In genomic region chr11:120028319-120029092, GRCm38 (mm10) we compare ENCODE assay signal across 14 mouse cellular contexts. TPM values are rescaled to one million over a fixed set of nuclear protein-coding genes. Genes with fewer than 3 reads are reported as not detected.
DNase-seq lines count a peak whose midpoint lies in the region; ATAC-seq and TF ChIP-seq lines count a peak whose summit lies in the region.
"Had no signal": no experiment of that assay in that cellular context is flagged by ENCODE, and none has a peak within 500 bp of the region (broad histone marks: within the 10 kb centered on the region; RNA-seq: fewer than 3 reads in every experiment).

No protein-coding gene starts in this region.

- H3K27me3 ChIP-seq in midbrain, postnatal 0 days (ENCODE audit: insufficient read depth, low read length), result no peaks in the 10 kb centered on the region
- H3K27me3 ChIP-seq in midbrain, embryonic 11.5 days (ENCODE audit: control insufficient read depth, insufficient read depth, low read length), result no peaks in the 10 kb centered on the region; the same call in 1 of the 2 replicates
- no peaks in the 10 kb centered on the region for H3K27me3 ChIP-seq in stomach, postnatal 0 days (ENCODE audit: control insufficient read depth, insufficient read depth, low read length)
- H3K27me3 ChIP-seq in forebrain, postnatal 0 days (ENCODE audit: insufficient read depth, low read length), result no peaks in the 10 kb centered on the region

- H3K9ac ChIP-seq in midbrain, postnatal 0 days (replicated peaks; ENCODE audit: low read length, poor library complexity, severe bottlenecking), result no peak overlapping the region
- no peak overlapping the region for H3K9ac ChIP-seq in midbrain, embryonic 11.5 days (ENCODE audit: low read length)
- H3K9ac ChIP-seq in stomach, postnatal 0 days (ENCODE audit: low read length), result no peak overlapping the region
- no peak overlapping the region for H3K9ac ChIP-seq in forebrain, postnatal 0 days

- peak; percentile 20 for DNase-seq in embryo, embryonic 10 days (ENCODE audit: low spot score)
- DNase-seq in embryo, embryonic 10.5 days (ENCODE audit: low spot score), result no peak
- DNase-seq in midbrain, postnatal 0 days (ENCODE audit: low spot score), result no peak
- DNase-seq in midbrain, embryonic 11.5 days (ENCODE audit: low spot score, missing footprints), result no peak
- DNase-seq in kidney, postnatal 14 days, result peak; percentile 82
- DNase-seq in stomach, postnatal 0 days (ENCODE audit: low spot score), result peak; percentile 53
- no peak for DNase-seq in forebrain, postnatal 0 days
- DNase-seq in heart, postnatal 14 days, result no peak
- DNase-seq: adrenal gland, adult 2 months; embryo, embryonic 11 days; gastrocnemius, postnatal 14 days; thymus, adult 18-20 months had no signal

- ATAC-seq in midbrain, postnatal 0 days (ENCODE audit: low FRiP score), result no peak
- ATAC-seq in midbrain, embryonic 11.5 days (ENCODE audit: low FRiP score), result no peak
- ATAC-seq in stomach, postnatal 0 days (ENCODE audit: low FRiP score, low TSS enrichment), result no peak; the same call in 1 of the 2 replicates
- ATAC-seq in forebrain, postnatal 0 days, result no peak

- TF ChIP-seq CTCF in midbrain, postnatal 0 days (IDR thresholded peaks at IDR 0.05), result 0 out of 2 replicates have a peak, but pooled peaks have one; percentile 5
- no peak for TF ChIP-seq CTCF in stomach, postnatal 0 days (IDR thresholded peaks at IDR 0.05; ENCODE audit: low read depth)
- TF ChIP-seq CTCF in forebrain, postnatal 0 days (IDR thresholded peaks at IDR 0.05; ENCODE audit: low read depth), result no peak

- H3K27ac ChIP-seq in midbrain, postnatal 0 days (ENCODE audit: low read depth, low read length), result no peak overlapping the region
- no peak overlapping the region for H3K27ac ChIP-seq in midbrain, embryonic 11.5 days (ENCODE audit: low read depth, low read length)
- no peak overlapping the region for H3K27ac ChIP-seq in stomach, postnatal 0 days (replicated peaks)
- H3K27ac ChIP-seq in forebrain, postnatal 0 days (ENCODE audit: low read depth, low read length), result no peak overlapping the region
- H3K27ac ChIP-seq: limb, embryonic 10.5 days had no signal

- no peaks in the 10 kb centered on the region for H3K36me3 ChIP-seq in midbrain, postnatal 0 days (ENCODE audit: insufficient read depth, low read length)
- H3K36me3 ChIP-seq in midbrain, embryonic 11.5 days (ENCODE audit: control insufficient read depth, insufficient read depth, low read length), result no peaks in the 10 kb centered on the region
- no peaks in the 10 kb centered on the region for H3K36me3 ChIP-seq in stomach, postnatal 0 days (ENCODE audit: control insufficient read depth, insufficient read depth, low read length)
- no peaks in the 10 kb centered on the region for H3K36me3 ChIP-seq in forebrain, postnatal 0 days (ENCODE audit: insufficient read depth)
- H3K36me3 ChIP-seq: limb, embryonic 10.5 days had no signal

- 71% methylated on average over 18 of the region's 18 CpGs for WGBS in midbrain, postnatal 0 days
- WGBS in midbrain, embryonic 11.5 days, result 79% methylated on average over 18 of the region's 18 CpGs
- 56% methylated on average over 18 of the region's 18 CpGs for WGBS in stomach, postnatal 0 days
- WGBS in forebrain, postnatal 0 days, result 75% methylated on average over 18 of the region's 18 CpGs

- H3K4me1 ChIP-seq in midbrain, postnatal 0 days (ENCODE audit: insufficient read depth, low read length), result 0 out of 2 replicates have a peak, but pooled peaks cover under 1% of the 10 kb centered on the region
- H3K4me1 ChIP-seq in midbrain, embryonic 11.5 days (ENCODE audit: control insufficient read depth, insufficient read depth, low read length), result peaks cover 3% of the 10 kb centered on the region; the same call in 1 of the 2 replicates
- H3K4me1 ChIP-seq in stomach, postnatal 0 days (replicated peaks; ENCODE audit: control insufficient read depth, insufficient read depth), result no peaks in the 10 kb centered on the region
- H3K4me1 ChIP-seq in forebrain, postnatal 0 days (ENCODE audit: insufficient read depth), result no peaks in the 10 kb centered on the region

- H3K9me3 ChIP-seq in midbrain, postnatal 0 days (ENCODE audit: low read length), result no peaks in the 10 kb centered on the region
- no peaks in the 10 kb centered on the region for H3K9me3 ChIP-seq in midbrain, embryonic 11.5 days (ENCODE audit: control insufficient read depth, low read length)
- H3K9me3 ChIP-seq in stomach, postnatal 0 days (ENCODE audit: control insufficient read depth, low read length), result no peaks in the 10 kb centered on the region
- no peaks in the 10 kb centered on the region for H3K9me3 ChIP-seq in forebrain, postnatal 0 days (ENCODE audit: low read length)
- H3K9me3 ChIP-seq: limb, embryonic 10.5 days; megakaryocyte, embryonic 14.5 days had no signal

- no peak overlapping the region for H3K4me2 ChIP-seq in midbrain, postnatal 0 days (ENCODE audit: low read depth, low read length, poor library complexity, severe bottlenecking)
- H3K4me2 ChIP-seq in midbrain, embryonic 11.5 days, result no peak overlapping the region
- peak overlapping the region; percentile 25; the same call in 1 of the 2 replicates for H3K4me2 ChIP-seq in stomach, postnatal 0 days (replicated peaks; ENCODE audit: low read depth)
- H3K4me2 ChIP-seq in forebrain, postnatal 0 days (ENCODE audit: low read depth), result no peak overlapping the region

- TF ChIP-seq EP300 in stomach, postnatal 0 days (optimal IDR thresholded peaks at IDR 0.05), result no peak

- intact Hi-C loops in heart, postnatal 14 days (cut with DNase I), result no loop called here

- H3K4me3 ChIP-seq in midbrain, postnatal 0 days (ENCODE audit: low read depth, low read length), result no peak overlapping the region
- H3K4me3 ChIP-seq in midbrain, embryonic 11.5 days (ENCODE audit: low read depth, low read length), result no peak overlapping the region
- H3K4me3 ChIP-seq in stomach, postnatal 0 days (ENCODE audit: low read depth, low read length), result no peak overlapping the region
- no peak overlapping the region for H3K4me3 ChIP-seq in forebrain, postnatal 0 days (ENCODE audit: low read depth, low read length)
- H3K4me3 ChIP-seq: limb, embryonic 10.5 days; megakaryocyte, embryonic 14.5 days had no signal

RNA-seq across cellular contexts. Expression of gene Aatk, which starts 18.5 kb away (rescaled TPM):
- 170 and 178 TPM in 2 replicates for total RNA-seq in midbrain, postnatal 0 days (2014; rRNA removed)
- polyA plus RNA-seq in midbrain, postnatal 0 days (2015; fragmentation: Nextera tagmentation; extraction: Ambion mirVana), result 44.9 and 46.9 TPM in 2 replicates
- polyA plus RNA-seq in midbrain, embryonic 11.5 days (2014; fragmentation: Nextera tagmentation; extraction: Ambion mirVana), result 1.3 TPM in 2 replicates
- 1.6 and 2.1 TPM in 2 replicates for polyA plus RNA-seq in stomach, postnatal 0 days (2015; fragmentation: Nextera tagmentation; extraction: Ambion mirVana)
- 104 and 110 TPM in 2 replicates for total RNA-seq in forebrain, postnatal 0 days (2014; rRNA removed)
- 27.3 and 31.7 TPM in 2 replicates for polyA plus RNA-seq in forebrain, postnatal 0 days (2015; fragmentation: Nextera tagmentation; extraction: Ambion mirVana)
- total RNA-seq in heart, postnatal 14 days (2021), result 1 to 10 TPM; 3.7 to 9.0 TPM

RNA-seq across cellular contexts. Expression of gene Cep131, which starts 58.1 kb away (rescaled TPM):
- 17.7 and 19.0 TPM in 2 replicates for total RNA-seq in midbrain, postnatal 0 days (2014; rRNA removed)
- 25.4 and 27.7 TPM in 2 replicates for polyA plus RNA-seq in midbrain, postnatal 0 days (2015; fragmentation: Nextera tagmentation; extraction: Ambion mirVana)
- 24.9 and 28.9 TPM in 2 replicates for polyA plus RNA-seq in midbrain, embryonic 11.5 days (2014; fragmentation: Nextera tagmentation; extraction: Ambion mirVana)
- 5.8 and 6.3 TPM in 2 replicates for polyA plus RNA-seq in stomach, postnatal 0 days (2015; fragmentation: Nextera tagmentation; extraction: Ambion mirVana)
- total RNA-seq in forebrain, postnatal 0 days (2014; rRNA removed), result 18.3 and 21.4 TPM in 2 replicates
- polyA plus RNA-seq in forebrain, postnatal 0 days (2015; fragmentation: Nextera tagmentation; extraction: Ambion mirVana), result 21.0 and 22.0 TPM in 2 replicates
- total RNA-seq in heart, postnatal 14 days (2021), result 1 to 10 TPM; 9.1 to 9.6 TPM

Comparison
In these comparisons a context has a peak if more than half of its experiments do, and no peak if none do; other contexts are left out.
1. DNase-seq: peak in embryo, embryonic 10 days (single experiment), kidney, postnatal 14 days (single experiment) and stomach, postnatal 0 days (single experiment); none in embryo, embryonic 10.5 days (single experiment), midbrain, postnatal 0 days (single experiment), midbrain, embryonic 11.5 days (single experiment), forebrain, postnatal 0 days (single experiment) and heart, postnatal 14 days (0 of 2).